26 mouse cellular contexts compared by ENCODE assay signal in the genomic region with DNA sequence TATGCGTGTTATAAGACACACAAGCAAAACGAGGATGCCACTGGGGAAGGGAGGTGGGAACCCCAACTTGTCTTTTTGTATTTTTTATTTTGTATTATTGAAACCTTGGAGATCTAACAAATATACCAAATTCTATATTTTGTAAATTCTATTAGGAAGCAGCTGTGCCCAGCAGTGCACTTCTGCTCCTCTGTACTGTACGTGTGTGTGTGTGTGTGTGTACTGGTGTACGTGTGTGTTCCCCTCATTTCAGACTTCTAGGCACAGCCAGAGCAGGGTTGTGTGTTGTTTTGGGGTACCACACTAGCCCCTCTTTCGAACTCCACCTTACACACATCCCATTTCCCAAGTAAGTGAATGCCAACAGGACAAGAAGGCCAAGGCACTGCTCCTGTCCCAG.
"Had no signal": no experiment of that assay in that cellular context is flagged by ENCODE, and none has a peak within 500 bp of the region (broad histone marks: within the 10 kb centered on the region; RNA-seq: fewer than 3 reads in every experiment).

No protein-coding gene starts in this region.

- H3K27me3 ChIP-seq: embryonic facial prominence, embryonic 12.5 days; embryonic facial prominence, embryonic 13.5 days; embryonic facial prominence, embryonic 15.5 days; forebrain, embryonic 12.5 days; forebrain, embryonic 13.5 days; forebrain, embryonic 15.5 days had no signal

- H3K4me2 ChIP-seq: embryonic facial prominence, embryonic 12.5 days; embryonic facial prominence, embryonic 13.5 days; embryonic facial prominence, embryonic 15.5 days; forebrain, embryonic 12.5 days; forebrain, embryonic 13.5 days; forebrain, embryonic 15.5 days; heart, embryonic 11.5 days had no signal

- DNase-seq: cerebellum, adult 8-10 months; cerebellum, adult 9-10 months; cerebellum, adult 9-11 months; cerebellum, postnatal 10 days; cerebellum, postnatal 14 days; cerebellum, postnatal 36 days; embryo, embryonic 11 days; gastrocnemius, adult 2 months; gastrocnemius, postnatal 10 days; gastrocnemius, postnatal 14 days; gastrocnemius, postnatal 25 days; gastrocnemius, postnatal 36 days; heart, adult 18-20 months had no signal

- H3K9ac ChIP-seq: embryonic facial prominence, embryonic 12.5 days; embryonic facial prominence, embryonic 13.5 days; embryonic facial prominence, embryonic 15.5 days; forebrain, embryonic 12.5 days; forebrain, embryonic 13.5 days; forebrain, embryonic 15.5 days had no signal

- H3K4me3 ChIP-seq: embryonic facial prominence, embryonic 10.5 days; embryonic facial prominence, embryonic 12.5 days; embryonic facial prominence, embryonic 13.5 days; embryonic facial prominence, embryonic 15.5 days; erythroblast, embryonic 14.5 days; forebrain, embryonic 10.5 days; forebrain, embryonic 12.5 days; forebrain, embryonic 13.5 days; forebrain, embryonic 15.5 days; gastrocnemius, adult 2 months; heart, adult 2 months had no signal

- H3K4me1 ChIP-seq: embryonic facial prominence, embryonic 10.5 days; embryonic facial prominence, embryonic 12.5 days; embryonic facial prominence, embryonic 13.5 days; embryonic facial prominence, embryonic 15.5 days; forebrain, embryonic 10.5 days; forebrain, embryonic 12.5 days; forebrain, embryonic 13.5 days; forebrain, embryonic 15.5 days had no signal

- H3K27ac ChIP-seq: embryonic facial prominence, embryonic 10.5 days; embryonic facial prominence, embryonic 12.5 days; embryonic facial prominence, embryonic 13.5 days; embryonic facial prominence, embryonic 15.5 days; forebrain, embryonic 10.5 days; forebrain, embryonic 12.5 days; forebrain, embryonic 13.5 days; forebrain, embryonic 15.5 days; gastrocnemius, adult 2 months; heart, adult 2 months had no signal

- H3K9me3 ChIP-seq: embryonic facial prominence, embryonic 10.5 days; embryonic facial prominence, embryonic 12.5 days; embryonic facial prominence, embryonic 13.5 days; embryonic facial prominence, embryonic 15.5 days; forebrain, embryonic 10.5 days; forebrain, embryonic 12.5 days; forebrain, embryonic 13.5 days; forebrain, embryonic 15.5 days had no signal

- ATAC-seq: forebrain, embryonic 13.5 days; forebrain, embryonic 14.5 days; forebrain, embryonic 15.5 days; forebrain, embryonic 16.5 days had no signal
